Mouse (Mus musculus) large intestine, adult 2 months (tissue): ENCODE results near the gene Thpo. TPM values are rescaled to one million over a fixed set of nuclear protein-coding genes. Genes with fewer than 3 reads are reported as not detected.

Experiments used
- DNase-seq: peaks from one replicate; pipeline ENCODE4 v3.0.0-alpha.2; 2012; ENCODE audit warnings: low read depth, low spot score
- WGBS: fragments of 180-500 bp; shearing (Covaris S2); methylation state at CpG from one replicate; pipeline ENCODE4 v1.1.7; 2018; 5-methylcytosine and 5-hydroxymethylcytosine counted together
- polyA plus RNA-seq: library from polyadenylated mRNA; depleted of rRNA; stranded (reverse); fragments of >200 nt; gene quantifications from 2 replicates; pipeline ENCODE4 v1.2.3, GENCODE M21; 2012; rRNA removed

The Thpo gene
- polyA plus RNA-seq: 10.2 and 11.9 TPM in 2 replicates

DNA sequence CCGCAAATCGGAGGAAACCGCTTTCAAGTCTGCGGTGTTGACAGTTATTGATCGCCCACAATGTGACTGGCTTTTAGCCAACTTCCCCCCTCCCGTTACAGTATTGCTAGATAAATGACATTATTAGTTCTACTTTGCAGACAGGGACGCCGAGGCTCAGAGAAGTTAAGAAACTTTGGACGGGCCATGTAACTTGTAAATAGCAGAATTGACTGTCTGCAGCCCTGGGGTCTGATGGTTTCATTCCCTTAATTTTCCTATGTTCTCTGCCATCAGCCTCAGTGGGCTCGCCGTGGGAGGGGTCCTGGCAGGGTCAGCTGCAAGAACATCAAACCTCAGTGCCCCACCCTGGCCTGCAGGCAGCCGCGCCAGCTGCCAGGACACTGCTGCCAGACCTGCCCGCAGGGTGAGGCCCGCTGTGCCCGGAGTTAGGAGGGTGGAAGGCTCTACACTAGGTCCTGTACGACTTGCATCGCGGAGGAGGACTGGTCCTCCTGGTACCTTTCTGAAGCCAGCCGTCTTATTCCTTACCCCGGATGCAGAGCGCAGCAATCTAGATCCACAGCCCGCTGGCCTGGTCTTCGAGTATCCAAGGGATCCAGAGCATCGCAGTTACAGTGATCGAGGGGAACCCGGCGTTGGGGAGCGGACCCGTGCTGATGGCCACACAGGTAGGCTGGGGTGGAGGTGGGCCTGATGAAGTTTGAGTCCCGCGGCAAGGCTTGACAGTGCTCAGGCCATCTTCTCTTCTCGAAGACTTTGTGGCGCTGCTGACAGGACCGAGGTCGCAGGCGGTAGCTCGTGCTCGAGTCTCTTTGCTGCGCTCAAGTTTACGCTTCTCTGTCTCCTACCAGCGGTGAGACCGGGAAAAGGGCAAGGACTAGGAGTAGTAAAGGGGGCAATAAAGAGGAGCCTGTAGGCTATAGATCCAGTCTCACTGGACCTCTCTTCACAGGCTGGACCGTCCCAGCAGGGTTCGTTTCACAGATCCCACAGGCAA lies at the start of gene Thpo:
TSS of gene Thpo (minus strand) at position 781 of the 1,000 bp plus-strand sequence.
- 14% methylated on average over 45 of the region's 45 CpGs for WGBS
- no peak for DNase-seq

- 62% methylated on average over 2 of the region's 2 CpGs for WGBS
- DNase-seq: no peak
Measured at GRCm38 (mm10) chr16:20783891-20784290, 49.6 kb upstream of the Thpo start.

GRCm38 (mm10) chr16:20781101-20781630 lies 46.9 kb upstream of the Thpo start:
- 78% methylated on average over 4 of the region's 4 CpGs for WGBS
- no peak for DNase-seq

- no peak for DNase-seq
- WGBS: 59% methylated on average over 3 of the region's 3 CpGs
Measured at GRCm38 (mm10) chr16:20779846-20780245, 45.5 kb upstream of the Thpo start.

DNA sequence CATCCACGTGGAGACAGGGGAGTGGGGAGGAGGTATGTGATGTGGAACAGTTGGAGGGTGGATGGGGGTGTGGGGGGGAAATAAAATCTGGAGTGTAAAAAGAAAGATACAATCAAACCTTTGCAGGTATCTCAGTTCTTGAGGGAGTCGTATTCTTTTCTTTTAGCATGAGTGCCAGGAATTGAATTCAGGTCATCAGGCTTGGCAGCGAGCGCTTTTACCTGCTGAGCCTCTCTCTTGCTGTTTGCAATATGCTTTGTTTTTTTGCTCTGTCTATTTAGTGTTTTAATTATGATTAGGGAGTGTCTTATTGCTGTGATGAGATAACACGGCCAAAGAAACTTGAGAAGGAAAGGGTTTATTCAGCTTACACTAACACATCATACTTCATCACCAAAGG lies 40.7 kb upstream of the Thpo start:
- 71% methylated on average over 5 of the region's 5 CpGs for WGBS
- DNase-seq: no peak

DNA sequence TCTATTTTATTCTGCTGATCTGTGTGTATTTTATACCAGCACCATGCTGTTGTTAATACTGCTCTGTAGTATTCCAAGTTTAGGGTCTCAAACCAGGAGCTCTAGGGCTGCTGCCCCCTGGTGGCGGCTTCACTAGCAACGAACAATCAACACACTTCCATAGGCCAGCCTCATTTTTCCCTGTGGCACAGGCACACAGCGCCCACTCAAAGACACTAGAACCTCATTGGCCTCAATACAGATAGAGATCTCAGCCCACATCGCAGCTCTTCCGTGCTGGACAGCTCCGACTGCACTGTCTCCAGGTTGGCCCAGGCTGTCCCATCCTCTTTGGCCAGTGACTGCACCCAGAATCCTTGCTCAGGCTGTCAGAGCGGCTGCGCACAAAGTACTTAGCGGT lies 30.9 kb upstream of the Thpo start:
- WGBS: 59% methylated on average over 9 of the region's 9 CpGs

GRCm38 (mm10) chr16:20761681-20762080 lies 27.4 kb upstream of the Thpo start:
- DNase-seq: no peak
- 18% methylated on average over 3 of the region's 3 CpGs for WGBS

More for the DNA sequence above, 30.9 kb upstream of the Thpo start:
- DNase-seq: no peak

GRCm38 (mm10) chr16:20757385-20757784 lies 23.1 kb upstream of the Thpo start:
- 67% methylated on average over 1 of the region's 1 CpGs for WGBS
- DNase-seq: no peak

GRCm38 (mm10) chr16:20756052-20756451 lies 21.7 kb upstream of the Thpo start:
- 79% methylated on average over 5 of the region's 5 CpGs for WGBS
- no peak for DNase-seq

DNA sequence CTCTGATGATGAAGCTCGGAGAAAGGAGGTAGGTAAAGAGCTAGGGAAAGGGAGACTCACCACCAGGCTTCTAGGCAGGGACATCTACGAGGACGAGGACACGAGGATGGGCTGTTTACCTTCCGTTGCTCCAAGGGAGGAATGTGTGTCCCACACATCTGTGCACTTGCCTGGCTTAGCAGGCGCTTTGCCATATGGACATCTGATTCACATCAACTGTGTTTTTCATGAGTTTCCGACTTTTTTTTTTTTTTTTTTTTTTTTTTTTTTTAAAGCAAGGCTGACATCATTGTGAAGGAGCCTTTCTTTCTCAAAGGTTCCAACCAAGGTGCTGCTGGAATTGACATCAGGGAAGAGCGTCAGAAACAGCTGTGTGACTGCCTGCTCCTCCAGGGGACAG lies 16.2 kb upstream of the Thpo start:
- WGBS: 46% methylated on average over 8 of the region's 8 CpGs
- no peak for DNase-seq

DNA sequence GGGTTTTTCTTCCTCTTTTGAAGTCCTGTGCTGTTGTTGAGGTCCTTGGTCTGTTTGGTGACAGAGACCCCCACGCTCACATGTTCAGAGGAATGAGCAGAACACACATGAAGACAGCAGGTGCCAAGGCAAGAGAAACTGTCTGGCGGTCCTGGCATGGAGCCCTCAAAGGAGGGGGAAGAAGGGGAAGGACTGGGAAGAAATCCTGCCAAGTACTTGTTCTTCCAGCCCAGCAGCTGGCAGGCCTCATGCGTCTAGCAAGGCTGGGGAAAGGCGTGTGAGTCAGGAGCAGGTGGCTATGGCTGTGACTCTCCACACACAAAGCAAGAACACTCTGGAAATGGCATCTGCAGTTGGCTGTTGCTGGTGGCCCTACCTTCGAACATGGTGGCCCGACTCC lies 12.3 kb upstream of the Thpo start:
- 12% methylated on average over 6 of the region's 6 CpGs for WGBS
- no peak for DNase-seq

- WGBS: 94% methylated on average over 9 of the region's 9 CpGs
- DNase-seq: no peak
Measured at GRCm38 (mm10) chr16:20739845-20740244, 5.5 kb upstream of the Thpo start.

DNA sequence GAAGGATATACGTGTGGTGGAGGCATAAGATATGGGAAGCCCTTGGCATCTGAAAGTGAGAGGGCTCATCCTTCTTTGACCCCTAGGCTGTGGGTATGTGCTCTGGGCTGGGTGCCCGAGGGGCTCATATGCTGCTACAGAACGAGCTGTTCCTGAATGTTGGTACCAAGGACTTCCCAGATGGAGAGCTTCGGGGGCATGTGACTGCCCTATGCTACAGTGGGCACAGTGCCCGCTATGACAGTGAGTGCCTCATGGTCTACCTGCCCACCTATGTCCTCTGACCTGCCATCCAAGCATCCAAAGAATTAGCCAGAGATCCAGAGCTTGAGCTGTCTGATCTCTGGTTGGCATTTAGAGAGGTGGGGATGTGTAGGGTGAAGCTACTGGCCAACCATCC lies 2.5 kb upstream of the Thpo start:
- DNase-seq: no peak
- WGBS: 88% methylated on average over 5 of the region's 5 CpGs

DNA sequence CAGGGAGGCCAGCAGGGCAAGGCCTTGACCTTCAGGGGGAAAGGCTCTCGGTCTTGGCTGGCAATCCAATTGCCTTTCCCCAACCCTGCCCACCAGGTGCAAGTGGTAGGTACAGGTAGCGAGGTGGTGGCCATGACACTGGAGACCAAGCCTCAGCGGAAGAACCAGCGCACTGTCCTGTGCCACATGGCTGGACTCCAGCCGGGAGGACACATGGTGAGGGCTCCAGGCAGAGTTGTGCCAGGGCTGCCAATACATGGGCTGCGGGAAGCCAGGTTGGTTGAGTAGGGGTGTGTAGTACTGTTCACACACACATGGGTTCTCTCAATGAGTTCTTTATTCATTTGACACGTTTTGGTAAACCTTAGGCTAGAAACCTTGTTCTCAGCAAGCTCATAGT lies 1.9 kb upstream of the Thpo start:
- WGBS: 92% methylated on average over 7 of the region's 7 CpGs
- no peak for DNase-seq

GRCm38 (mm10) chr16:20735651-20736050 lies 1.3 kb upstream of the Thpo start:
- no peak for DNase-seq
- WGBS: 76% methylated on average over 5 of the region's 5 CpGs

GRCm38 (mm10) chr16:20732925-20733730 lies 1.2 kb downstream of the Thpo start, which contains the start of gene Chrd:
Gene Chrd (plus strand): TSS chr16:20733127.
- no peak for DNase-seq

DNA sequence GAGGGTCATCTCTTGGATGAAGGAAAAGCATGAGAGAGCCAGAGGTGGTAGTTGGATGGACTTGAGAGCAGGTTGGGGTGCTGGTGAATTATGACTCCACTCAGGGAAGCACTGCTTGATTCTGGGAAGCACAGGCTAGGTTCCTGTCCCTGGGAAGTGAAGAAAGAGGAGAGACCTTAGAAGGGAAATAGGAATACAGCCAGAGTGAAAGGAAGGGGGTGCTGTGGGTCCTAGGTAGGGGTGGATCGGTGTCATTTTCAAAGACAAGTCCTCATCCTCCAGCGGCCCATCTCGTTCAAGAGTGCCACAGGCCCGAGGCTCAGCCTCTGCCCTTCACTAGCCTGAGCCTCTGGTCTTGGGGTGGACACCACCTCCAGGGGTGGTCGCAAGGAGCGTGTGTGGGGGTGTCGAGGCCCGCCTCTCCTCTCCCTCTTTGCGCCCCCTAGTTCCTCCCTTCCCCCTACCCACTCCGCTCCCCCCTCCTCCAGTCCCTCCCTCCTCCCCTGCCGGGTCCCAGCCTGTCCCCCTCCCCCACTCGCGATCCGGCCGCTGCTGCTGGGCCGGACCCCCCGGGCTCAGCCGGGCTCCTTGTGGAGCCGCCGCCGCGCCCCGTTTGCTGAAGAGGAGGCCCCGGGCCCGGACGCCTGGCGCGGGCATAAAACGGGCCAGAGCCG lies 1.9 kb downstream of the Thpo start:
- WGBS: 9% methylated on average over 27 of the region's 30 CpGs
- no peak for DNase-seq

More at GRCm38 (mm10) chr16:20732925-20733730, 1.2 kb downstream of the Thpo start, which contains the start of gene Chrd:
- WGBS: under 1% methylated on average over 64 of the region's 70 CpGs

- DNase-seq: no peak
- 83% methylated on average over 5 of the region's 5 CpGs for WGBS
Measured at GRCm38 (mm10) chr16:20731688-20732087, 2.6 kb downstream of the Thpo start.

GRCm38 (mm10) chr16:20730293-20730711 lies 4.0 kb downstream of the Thpo start:
- DNase-seq: no peak
- 30% methylated on average over 5 of the region's 5 CpGs for whole genome bisulfite sequencing
